Mouse (Mus musculus): ENCODE measurements around the gene Cluap1.

The Cluap1 gene

GRCm38 (mm10) chr16:3908537-3909111, at the start of gene Cluap1, which contains the start of gene 1700037C18Rik:
Gene Cluap1 (plus strand): TSS chr16:3908801.
Gene 1700037C18Rik (minus strand): TSS chr16:3908689.
- DNase-seq (ENCODE audit: low spot score in 2 of 2), result peak; percentile 96 to 97

DNA sequence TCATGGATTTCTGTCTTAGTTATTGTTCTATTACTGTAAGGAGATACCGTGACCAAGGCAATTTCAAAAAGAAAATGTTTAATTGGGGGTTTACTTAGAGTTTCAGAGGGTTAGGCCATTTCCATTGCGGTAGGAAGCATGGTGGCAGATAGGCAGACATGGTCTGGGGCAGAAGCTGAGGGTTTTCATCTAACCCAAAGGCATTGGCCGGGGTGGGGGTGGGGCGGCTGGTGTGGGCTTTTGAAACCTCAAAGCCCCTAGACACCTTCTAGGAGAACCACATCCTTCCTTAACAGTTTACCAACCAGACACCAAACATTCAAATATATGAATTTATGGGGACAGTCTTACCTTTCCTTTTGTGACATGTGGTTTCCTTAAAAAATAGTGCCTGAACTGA, 49.3 kb upstream of the Cluap1 start:
- no peak for DNase-seq (ENCODE audit: low spot score in 2 of 2)

DNA sequence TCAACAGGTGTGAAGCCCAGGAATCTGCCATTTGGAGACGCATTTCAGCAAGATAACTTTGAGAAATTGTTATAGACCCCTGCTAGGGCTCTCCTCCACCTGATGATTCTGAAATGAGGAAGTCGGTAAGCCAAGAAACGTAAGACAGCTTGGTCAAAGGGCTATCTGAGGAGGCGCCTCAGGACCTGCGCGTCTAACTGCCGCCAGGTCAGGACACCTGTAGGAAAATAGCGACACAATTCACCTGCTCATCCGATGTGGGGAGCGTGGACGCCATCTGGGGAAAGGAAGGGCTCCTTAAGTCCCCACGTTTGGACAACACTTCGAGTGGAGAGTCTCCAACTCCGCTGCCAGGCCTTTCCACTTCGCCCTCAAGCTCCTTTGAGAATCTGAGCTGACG, 36.8 kb upstream of the Cluap1 start:
- DNase-seq (ENCODE audit: low spot score in 2 of 2), result no peak

DNA sequence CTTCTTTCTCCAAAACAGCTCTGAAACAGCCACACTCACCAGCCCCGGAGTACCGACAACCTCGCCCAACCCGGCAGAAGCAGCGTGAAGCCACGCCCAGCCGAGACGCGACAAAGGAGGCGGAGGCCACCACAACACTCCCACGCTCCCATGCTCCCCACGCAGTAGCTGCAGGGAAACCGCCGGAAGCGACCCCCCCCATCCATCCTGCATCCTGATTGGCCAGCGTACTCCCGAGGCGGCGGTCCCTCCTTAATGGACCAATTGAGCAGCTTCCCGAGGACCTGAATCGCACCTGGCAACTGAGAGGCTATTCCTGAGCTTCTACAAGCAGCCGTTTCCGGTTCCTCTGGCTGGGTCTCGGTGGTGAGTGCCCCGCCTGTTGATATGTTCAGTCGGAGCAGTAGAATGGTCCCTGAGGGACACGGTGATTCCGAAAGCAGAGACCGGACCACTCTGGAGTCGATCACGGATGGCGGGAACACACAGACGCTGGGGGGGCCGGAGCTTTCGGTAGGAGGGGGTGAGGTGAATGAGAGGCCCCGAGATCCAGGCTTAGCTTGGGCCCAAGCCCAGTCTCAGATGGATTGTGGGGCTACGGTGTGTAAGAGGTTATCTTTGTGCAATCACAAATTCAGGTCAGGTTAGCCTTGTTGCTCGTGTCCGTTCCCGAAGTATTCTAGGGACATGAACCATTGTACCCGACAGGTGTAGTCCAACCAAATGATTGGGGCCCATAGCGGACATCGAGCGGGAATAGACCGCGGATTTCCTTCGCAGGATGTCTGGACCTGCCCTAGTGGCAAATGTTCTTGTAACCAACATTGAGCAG, 36.2 kb upstream of the Cluap1 start, which contains the start of gene Naa60:
Gene Naa60, plus strand, starts transcription at position 160 of the 832 bp plus-strand sequence.
- peak; percentile 95 to 96 for DNase-seq (ENCODE audit: low spot score in 2 of 2)

DNA sequence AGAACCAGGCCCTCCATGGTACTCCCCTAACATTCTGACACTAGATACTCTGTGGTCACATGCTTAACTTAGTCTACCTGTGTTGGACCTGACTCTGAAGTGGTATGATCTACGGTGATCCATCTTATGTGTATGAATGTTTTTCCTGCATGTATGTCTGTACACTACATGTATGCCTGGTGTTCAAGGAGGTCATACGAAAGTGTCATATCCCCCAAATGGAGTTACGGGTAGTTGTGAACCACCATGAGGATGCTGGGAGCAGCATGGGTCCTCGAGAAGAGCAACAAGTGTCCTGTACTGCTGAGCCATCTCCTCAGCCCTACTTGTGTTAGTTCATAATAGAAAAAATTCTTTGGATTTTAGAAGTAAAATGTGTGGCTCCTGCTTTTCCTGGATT, 32.3 kb upstream of the Cluap1 start:
- DNase-seq (ENCODE audit: low spot score in 2 of 2), result no peak

- peak; percentile 95 to 96 for DNase-seq (ENCODE audit: low spot score in 2 of 2)
Observed at GRCm38 (mm10) chr16:3884201-3885064, 24.2 kb upstream of the Cluap1 start, which contains the start of the genes Zfp597 and Gm20695. Gene Zfp597 (minus strand): TSS chr16:3884561. Gene Gm20695 (plus strand): TSS chr16:3884648.

DNA sequence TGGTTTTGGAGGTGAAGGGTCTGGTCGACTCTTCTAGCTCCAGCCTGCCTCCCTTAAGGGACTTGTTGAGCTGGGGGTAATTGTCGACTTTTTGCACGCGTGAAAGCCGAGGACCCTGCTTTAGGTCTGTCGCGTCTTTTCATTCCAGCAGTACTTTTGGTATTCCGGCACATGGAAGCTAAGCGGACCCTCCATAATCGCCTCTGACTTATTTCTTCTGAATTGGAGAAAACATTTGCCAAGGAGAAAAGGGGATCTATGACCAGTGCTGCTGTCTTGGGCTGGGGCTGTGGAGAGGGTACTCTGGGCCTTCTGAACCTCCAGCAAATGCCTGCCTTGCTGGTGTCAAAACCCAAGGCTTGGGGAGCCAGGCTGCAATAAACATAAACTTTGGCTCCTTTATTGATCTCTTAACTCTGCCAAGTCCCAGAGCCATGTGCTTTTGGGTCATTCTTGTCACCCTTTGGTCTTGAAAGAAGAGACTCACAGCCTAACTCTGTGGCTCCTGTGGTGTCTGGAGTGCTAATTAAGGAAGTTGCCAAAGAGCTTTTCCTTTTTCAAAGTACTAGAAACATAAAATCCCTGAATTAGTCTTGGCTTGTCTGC, 23.4 kb upstream of the Cluap1 start:
- DNase-seq (ENCODE audit: low spot score in 2 of 2), result no peak

- no peak for DNase-seq (ENCODE audit: low spot score in 2 of 2)
Observed at GRCm38 (mm10) chr16:3891621-3892295, 16.8 kb upstream of the Cluap1 start.

DNA sequence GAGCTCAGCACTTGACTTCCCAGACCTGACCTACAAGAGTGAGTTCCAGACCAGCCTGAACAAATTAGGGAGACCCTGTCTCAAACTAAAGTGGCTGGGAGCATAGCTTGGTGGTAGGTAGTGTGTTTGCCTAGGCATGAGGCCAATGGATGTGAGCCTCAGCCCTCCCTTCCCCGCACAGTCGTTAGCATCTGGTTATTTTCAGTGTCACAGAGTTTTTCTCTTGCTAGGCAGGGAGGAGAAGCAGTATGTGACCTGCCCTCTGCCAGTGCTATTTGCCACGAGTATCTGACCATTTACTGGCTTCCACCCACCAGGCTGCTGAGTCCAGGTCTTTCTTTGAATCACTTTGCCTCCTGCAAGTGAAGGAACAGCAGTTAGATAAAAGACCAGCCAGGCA, 14.9 kb upstream of the Cluap1 start:
- DNase-seq (ENCODE audit: low spot score in 2 of 2), result no peak

GRCm38 (mm10) chr16:3895173-3895792, 13.3 kb upstream of the Cluap1 start:
- DNase-seq (ENCODE audit: low spot score in 2 of 2), result no peak

GRCm38 (mm10) chr16:3896046-3896445, 12.6 kb upstream of the Cluap1 start:
- DNase-seq (ENCODE audit: low spot score in 2 of 2), result no peak

- DNase-seq (ENCODE audit: low spot score in 2 of 2), result no peak
Observed at GRCm38 (mm10) chr16:3896553-3896952, 12.0 kb upstream of the Cluap1 start.

DNA sequence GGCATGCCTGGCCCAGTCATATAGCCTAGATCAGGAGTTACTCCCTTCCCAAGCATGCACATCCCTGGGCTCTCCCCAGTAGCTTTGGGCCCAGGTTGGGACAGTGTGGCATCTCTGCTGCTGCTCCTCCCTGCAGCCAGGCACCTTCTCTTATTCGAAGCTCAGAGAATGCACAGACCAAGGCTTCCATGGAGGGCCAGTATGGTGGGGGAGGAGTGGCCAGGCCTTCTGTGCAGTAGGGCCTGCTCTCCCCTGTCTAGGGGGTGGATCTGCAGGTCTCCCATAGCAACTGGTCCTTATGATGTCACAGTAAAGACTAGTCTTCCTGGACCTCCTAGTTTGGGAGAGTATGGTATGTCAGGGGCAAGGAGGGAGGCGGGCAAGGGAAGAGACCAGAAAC, 1.1 kb upstream of the Cluap1 start:
- no peak for DNase-seq (ENCODE audit: low spot score in 2 of 2)

DNA sequence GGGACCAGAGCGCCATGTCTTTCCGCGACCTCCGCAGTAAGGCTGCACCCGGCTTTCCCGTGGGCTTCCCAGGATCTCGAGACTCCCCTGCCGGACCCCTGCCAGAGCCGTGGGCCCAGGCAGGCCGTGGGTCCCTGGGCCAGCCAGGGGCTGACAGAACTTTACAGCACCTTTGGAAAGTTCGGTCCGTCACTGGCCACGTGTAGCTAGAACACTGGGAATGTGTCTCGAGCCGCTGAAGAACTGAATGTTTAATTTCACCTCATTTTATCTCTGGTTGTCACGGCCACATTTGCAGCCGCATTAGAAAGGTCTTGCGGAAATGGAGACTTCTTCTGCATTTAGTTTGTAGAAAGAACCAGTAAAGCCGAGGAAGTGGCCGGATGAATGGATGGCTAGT, 517 bp downstream of the Cluap1 start:
- no peak for DNase-seq (ENCODE audit: low spot score in 2 of 2)

DNA sequence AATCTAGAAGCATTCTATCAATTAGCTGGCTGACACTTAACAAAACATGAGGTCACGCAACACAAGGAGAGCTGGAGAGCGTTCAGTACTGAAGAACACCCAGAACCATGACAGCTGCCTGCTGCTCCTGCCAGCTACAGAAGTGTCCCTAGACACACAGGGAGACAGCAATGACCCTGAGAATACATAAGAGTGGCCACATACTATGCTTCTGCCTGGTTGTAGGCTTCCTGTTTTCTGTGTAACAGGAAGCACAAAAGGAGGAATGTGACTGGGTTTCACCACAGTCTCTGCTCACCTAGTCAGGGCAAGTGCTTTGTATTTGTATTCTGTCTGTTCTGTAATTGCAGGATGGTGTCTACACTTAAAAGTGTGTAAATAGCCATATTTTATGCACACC, 12.2 kb downstream of the Cluap1 start:
- no peak for DNase-seq (ENCODE audit: low spot score in 2 of 2)

GRCm38 (mm10) chr16:3923515-3923914, 14.9 kb downstream of the Cluap1 start:
- no peak for DNase-seq (ENCODE audit: low spot score in 2 of 2)

- no peak for DNase-seq (ENCODE audit: low spot score in 2 of 2)
Observed at GRCm38 (mm10) chr16:3923966-3924365, 15.4 kb downstream of the Cluap1 start.

DNA sequence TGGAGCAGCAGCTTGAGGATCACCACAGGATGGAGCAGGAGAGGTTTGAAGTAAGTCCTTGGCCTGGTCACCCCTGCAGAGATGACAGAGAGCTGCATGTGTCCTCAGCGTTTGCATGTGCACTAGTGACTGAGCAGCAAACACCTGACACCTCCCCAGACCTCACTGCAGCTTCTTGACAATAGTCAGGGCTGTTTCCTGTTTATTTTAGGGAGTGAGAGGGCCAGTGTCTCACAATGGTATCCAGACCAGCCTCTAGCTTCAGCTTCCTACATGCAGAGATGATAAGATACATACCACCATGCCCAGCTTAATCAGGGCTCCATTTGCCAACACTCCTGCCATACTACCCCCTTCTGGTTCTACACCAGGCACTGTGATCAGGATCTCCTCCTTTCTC, 20.0 kb downstream of the Cluap1 start:
- DNase-seq (ENCODE audit: low spot score in 2 of 2), result no peak

DNA sequence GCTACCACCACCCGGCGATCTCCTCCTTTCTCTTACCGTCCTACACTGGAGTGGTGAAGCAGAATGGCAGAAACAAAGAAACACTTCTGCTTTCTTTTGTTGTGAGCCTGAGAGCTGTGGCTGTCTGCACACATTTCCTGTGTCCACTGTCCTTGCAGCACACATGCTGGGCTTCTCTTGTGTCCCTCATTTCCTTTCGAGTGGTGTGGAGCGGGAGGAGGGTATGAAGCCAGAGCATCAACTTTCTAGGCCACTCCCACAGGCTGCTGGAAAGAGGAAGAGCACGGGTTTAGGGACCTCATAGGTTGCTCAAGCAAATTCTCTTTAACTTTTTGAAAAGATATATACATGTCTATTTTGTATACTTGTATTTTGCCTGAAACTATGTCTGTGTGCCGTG, 20.6 kb downstream of the Cluap1 start:
- DNase-seq (ENCODE audit: low spot score in 2 of 2), result no peak

DNA sequence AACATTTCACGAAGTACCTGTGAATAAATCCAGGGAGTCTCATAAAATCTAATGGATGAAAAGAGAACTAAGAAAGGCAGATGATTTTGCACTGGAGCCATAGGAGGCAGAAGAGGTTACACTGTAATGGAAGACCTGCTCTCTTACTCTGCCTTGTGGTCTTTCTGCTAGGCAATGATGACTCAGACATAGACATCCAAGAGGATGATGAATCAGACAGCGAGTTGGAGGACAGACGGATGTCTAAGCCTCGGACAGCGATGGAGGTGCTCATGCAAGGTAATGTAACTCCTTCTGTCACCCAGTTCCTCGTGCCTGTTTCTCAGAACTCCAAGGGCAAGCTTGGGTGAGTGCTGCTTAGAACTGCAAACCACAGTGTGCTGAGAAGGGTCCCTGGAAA, 24.9 kb downstream of the Cluap1 start:
- DNase-seq (ENCODE audit: low spot score in 2 of 2), result no peak

DNA sequence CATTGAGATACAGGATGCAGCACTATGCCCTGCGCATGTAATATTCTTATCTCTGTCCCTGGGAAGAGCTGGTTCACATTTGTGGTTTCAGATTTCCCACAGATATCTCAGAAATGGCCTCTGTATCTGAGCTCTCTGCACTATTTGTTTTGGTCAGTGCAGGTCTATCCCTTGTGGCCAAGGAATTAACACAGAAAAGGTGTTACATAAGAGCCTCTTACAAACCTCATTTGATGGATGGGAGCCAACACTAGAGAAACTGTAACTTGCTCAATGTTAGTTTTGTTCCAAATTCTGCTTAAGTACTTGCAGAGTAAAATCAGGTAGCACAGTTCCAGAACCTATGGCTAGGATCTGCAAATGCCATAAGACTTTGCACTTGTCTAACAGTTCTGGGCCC, 25.5 kb downstream of the Cluap1 start:
- DNase-seq (ENCODE audit: low spot score in 2 of 2), result no peak

Measured in right cerebral cortex, postnatal 10 days (tissue).